Mouse (Mus musculus) kidney, postnatal 0 days (tissue): ENCODE results near the gene Ntf5. TPM values are rescaled to one million over a fixed set of nuclear protein-coding genes. Genes with fewer than 3 reads are reported as not detected.

Source experiments
- ATAC-seq: fragments of 200-750 bp; cut with Nextera tagmentation; replicated peaks from 2 replicates; pipeline ENCODE4 v1.8.0; 2017; ENCODE audit warnings: low read depth, moderate number of reproducible peaks, moderate TSS enrichment, moderate library complexity; ENCODE audit not compliant: low FRiP score
- DNase-seq: peaks from one replicate; pipeline ENCODE4 v3.0.0-alpha.2; 2016; ENCODE audit warnings: low spot score
- H3K27ac ChIP-seq: fragments of 300-500 bp; sonication (generic); 2 replicates; pipeline ENCODE4 v1.5.1; 2014; ENCODE audit warnings: mild to moderate bottlenecking
- H3K27me3 ChIP-seq: fragments of 300-500 bp; sonication (generic); 2 replicates; pipeline ENCODE4 v1.6.1; 2014; ENCODE audit warnings: low read length, mixed read lengths; ENCODE audit not compliant: insufficient read depth
- H3K36me3 ChIP-seq: fragments of 300-500 bp; sonication (generic); 2 replicates; pipeline ENCODE4 v1.6.1; 2014; ENCODE audit warnings: low read length, mixed read lengths; ENCODE audit not compliant: insufficient read depth
- H3K4me1 ChIP-seq: fragments of 300-500 bp; sonication (generic); replicated peaks from 2 replicates; pipeline ENCODE4 v1.6.1; 2014; ENCODE audit warnings: antibody characterized with exemption, low read length, mixed read lengths; ENCODE audit not compliant: insufficient read depth
- H3K4me2 ChIP-seq: fragments of 300-500 bp; sonication (generic); 2 replicates; pipeline ENCODE4 v1.6.1; 2014; ENCODE audit warnings: mild to moderate bottlenecking, low read length, moderate library complexity, mixed read lengths
- H3K4me3 ChIP-seq: fragments of 300-500 bp; sonication (generic); replicated peaks from 2 replicates; pipeline ENCODE4 v1.5.1; 2014; ENCODE audit warnings: low read depth, low read length
- H3K9ac ChIP-seq: fragments of 300-500 bp; sonication (generic); 2 replicates; pipeline ENCODE4 v1.6.1; 2014; ENCODE audit warnings: low read depth, low read length
- H3K9me3 ChIP-seq: fragments of 300-500 bp; sonication (generic); replicated peaks from 2 replicates; pipeline ENCODE4 v1.6.1; 2016; ENCODE audit warnings: low read length, inconsistent platforms, mixed read lengths
- CTCF ChIP-seq: IDR thresholded peaks from 2 replicates; pipeline ENCODE4 v1.5.1; 2016; ENCODE audit warnings: antibody characterized with exemption, low read depth, mild to moderate bottlenecking, moderate library complexity
- WGBS: fragments of 180-500 bp; shearing (Covaris S2); extraction: QIAGEN DNeasy Blood & Tissue Kit; methylation state at CpG from one replicate; pipeline ENCODE4 v1.1.7; 2014; 5-methylcytosine and 5-hydroxymethylcytosine counted together
- polyA plus RNA-seq: library from polyadenylated mRNA; unstranded; fragments of >200 nt; fragmentation: Nextera tagmentation; extraction: Ambion mirVana; gene quantifications from 2 replicates; pipeline ENCODE4 v1.2.1, GENCODE M21; 2015

Ntf5 gene
- polyA plus RNA-seq, 1 experiment from 2014 or later = 1.5 TPM

GRCm38 (mm10) chr7:45401521-45402085 lies 11.9 kb upstream of the Ntf5 start:
- no peaks in the 10 kb centered on the region for H3K36me3 ChIP-seq
- H3K27ac ChIP-seq = no peak overlapping the region
- no peak overlapping the region for H3K4me3 ChIP-seq
- no peak for DNase-seq
- WGBS = 63% methylated on average over 10 of the region's 10 CpGs
- no peak for TF ChIP-seq CTCF
- H3K9me3 ChIP-seq = no peaks in the 10 kb centered on the region
- peaks cover 11% of the 10 kb centered on the region; the same call in 1 of the 2 replicates for H3K4me1 ChIP-seq
- no peak overlapping the region for H3K9ac ChIP-seq
- no peak overlapping the region for H3K4me2 ChIP-seq
- H3K27me3 ChIP-seq = peaks cover 15% of the 10 kb centered on the region
- no peak for ATAC-seq

GRCm38 (mm10) chr7:45403532-45404261 lies 9.8 kb upstream of the Ntf5 start:
- no peak overlapping the region for H3K27ac ChIP-seq
- H3K4me3 ChIP-seq = no peak overlapping the region
- no peak overlapping the region for H3K4me2 ChIP-seq
- H3K27me3 ChIP-seq = peaks cover 30% of the 10 kb centered on the region
- no peaks in the 10 kb centered on the region for H3K36me3 ChIP-seq
- peak; percentile 80 for TF ChIP-seq CTCF
- H3K9ac ChIP-seq = no peak overlapping the region
- H3K4me1 ChIP-seq = peaks cover 11% of the 10 kb centered on the region; the same call in 1 of the 2 replicates
- no peaks in the 10 kb centered on the region for H3K9me3 ChIP-seq
- no peak for ATAC-seq
- DNase-seq = peak; percentile 82
- 41% methylated on average over 6 of the region's 6 CpGs for WGBS

GRCm38 (mm10) chr7:45405091-45406075 lies 8.1 kb upstream of the Ntf5 start, which contains the start of gene Kcna7:
Kcna7 (plus strand) TSS chr7:45405653.
- H3K4me2 ChIP-seq = peak within 1 kb of the TSS; percentile 62
- WGBS = 10% methylated on average over 28 of the region's 28 CpGs
- DNase-seq (peak; percentile 72), ATAC-seq (no peak)
- H3K27ac ChIP-seq = no peak within 1 kb of the TSS
- peaks cover 34% of the 10 kb centered on the region for H3K27me3 ChIP-seq
- H3K9me3 ChIP-seq = no peaks in the 10 kb centered on the region
- H3K36me3 ChIP-seq = no peaks in the 10 kb centered on the region
- peak within 1 kb of the TSS; percentile 40 for H3K4me3 ChIP-seq
- TF ChIP-seq CTCF = peak; percentile 87
- H3K9ac ChIP-seq = peak within 1 kb of the TSS; percentile 31; the same call in 1 of the 2 replicates
- peaks cover 11% of the 10 kb centered on the region; the same call in 1 of the 2 replicates for H3K4me1 ChIP-seq

GRCm38 (mm10) chr7:45406157-45407156 lies 7.0 kb upstream of the Ntf5 start:
- DNase-seq (no peak), ATAC-seq (no peak)
- H3K4me3 ChIP-seq = peak overlapping the region; percentile 40
- H3K9me3 ChIP-seq = no peaks in the 10 kb centered on the region
- 1% methylated on average over 114 of the region's 114 CpGs for WGBS
- peak overlapping the region; percentile 62 for H3K4me2 ChIP-seq
- H3K36me3 ChIP-seq = no peaks in the 10 kb centered on the region
- peaks cover 11% of the 10 kb centered on the region; the same call in 1 of the 2 replicates for H3K4me1 ChIP-seq
- H3K9ac ChIP-seq = peak overlapping the region; percentile 31; the same call in 1 of the 2 replicates
- no peak overlapping the region for H3K27ac ChIP-seq
- TF ChIP-seq CTCF = peak; percentile 27; the same call in 1 of the 2 replicates
- H3K27me3 ChIP-seq = peaks cover 34% of the 10 kb centered on the region

GRCm38 (mm10) chr7:45407836-45408235 lies 5.7 kb upstream of the Ntf5 start:
- WGBS = 75% methylated on average over 10 of the region's 10 CpGs
- Histone ChIP-seq H3K9me3 (no peaks in the 10 kb centered on the region), H3K27ac (no peak overlapping the region), H3K9ac (no peak overlapping the region), H3K4me1 (peaks cover 11% of the 10 kb centered on the region; the same call in 1 of the 2 replicates), H3K4me3 (no peak overlapping the region), H3K36me3 (no peaks in the 10 kb centered on the region), H3K27me3 (peaks cover 36% of the 10 kb centered on the region), H3K4me2 (no peak overlapping the region)
- ATAC-seq (no peak), DNase-seq (no peak)
- TF ChIP-seq CTCF = no peak
